Mouse (Mus musculus) ES-Bruce4 (cell line): ENCODE measurements around the gene Mcm7.

ENCODE experiments used
- CTCF ChIP-seq: IDR thresholded peaks from one replicate; pipeline ENCODE4 v1.8.1; 2011; ENCODE audit warnings: low read depth, low read length
- EP300 ChIP-seq: IDR thresholded peaks from 2 replicates; pipeline ENCODE4 v1.6.1; 2011; ENCODE audit warnings: low read depth, low read length; ENCODE audit not compliant: insufficient read depth
- POLR2A ChIP-seq: IDR thresholded peaks from one replicate; pipeline ENCODE4 v1.8.1; 2011; ENCODE audit warnings: low read length; ENCODE audit not compliant: insufficient read depth

GRCm38 (mm10) chr5:138219864-138220263, 47.6 kb upstream of the Mcm7 start:
- TF ChIP-seq POLR2A = no peak
- no peak for TF ChIP-seq CTCF
- TF ChIP-seq EP300 = no peak
